Mouse (Mus musculus) layer of hippocampus, postnatal 36 days (tissue): ENCODE measurements around the gene Aldoc. TPM values are rescaled to one million over a fixed set of nuclear protein-coding genes. Genes with fewer than 3 reads are reported as not detected.
"Not testable (repeated sequence)": the region's sequence is repeated elsewhere in the genome, so short reads cannot be mapped to it uniquely, and the experiment has no call there.

Source experiments
- DNase-seq, 2 experiments: peaks; one replicate each; pipeline ENCODE4 v3.0.0; 2022
- total RNA-seq, 2 experiments: library from RNA; stranded (reverse); gene quantifications; 2 replicates each; pipeline ENCODE4 v1.2.3; 2021

Aldoc gene
- total RNA-seq: 100 to 1,000 TPM; 781 to 864 TPM

- peak; percentile 75 to 79 for DNase-seq
These were observed at the start of gene Aldoc for GRCm38 (mm10) chr11:78322860-78323259. Gene Aldoc, plus strand, starts transcription at chr11:78322968.

- no peak for DNase-seq
These were observed 47.2 kb upstream of the Aldoc start for GRCm38 (mm10) chr11:78275596-78275995.

DNA sequence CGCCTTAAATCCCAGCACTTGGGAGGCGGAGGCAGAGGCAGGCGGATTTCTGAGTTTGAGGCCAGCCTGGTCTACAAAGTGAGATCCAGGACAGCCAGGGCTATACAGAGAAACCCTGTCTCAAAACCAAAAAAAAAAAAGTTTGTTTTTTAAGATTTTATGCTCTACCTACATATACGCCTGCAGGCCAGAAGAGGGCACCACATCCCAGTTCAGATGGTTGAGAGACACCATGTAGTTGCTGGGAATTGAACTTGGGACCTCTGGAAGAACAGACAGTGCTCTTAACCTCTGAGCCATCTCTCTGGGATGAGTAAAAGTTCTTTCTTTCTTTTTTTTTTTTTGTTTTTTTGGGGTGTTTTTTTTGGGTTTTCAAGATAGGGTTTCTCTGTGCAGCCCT lies 46.6 kb upstream of the Aldoc start:
- DNase-seq: not testable (repeated sequence)

DNA sequence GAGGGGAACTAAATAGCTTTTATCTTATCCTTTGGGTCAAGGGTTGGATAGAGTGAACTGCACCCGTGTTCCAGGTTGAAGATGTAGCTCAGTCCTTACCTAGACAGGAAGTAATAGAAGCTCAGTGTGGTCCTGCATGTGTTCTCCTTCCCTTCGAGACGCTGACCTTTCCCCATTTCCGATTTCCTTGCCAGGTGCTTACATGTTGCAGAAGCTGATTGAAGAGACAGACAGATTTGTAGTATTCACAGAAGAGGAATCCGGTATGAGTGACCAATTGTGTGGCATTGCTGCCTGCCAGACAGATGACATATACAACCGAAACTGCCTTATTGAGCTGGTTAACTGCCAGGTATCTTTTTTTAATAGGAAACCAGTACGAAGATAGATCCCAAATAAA lies 43.9 kb upstream of the Aldoc start:
- DNase-seq: no peak

GRCm38 (mm10) chr11:78279586-78279985 lies 43.2 kb upstream of the Aldoc start:
- DNase-seq: peak in 1 of 2 experiments; percentile 35

GRCm38 (mm10) chr11:78289146-78289763 lies 33.5 kb upstream of the Aldoc start:
- no peak for DNase-seq

DNA sequence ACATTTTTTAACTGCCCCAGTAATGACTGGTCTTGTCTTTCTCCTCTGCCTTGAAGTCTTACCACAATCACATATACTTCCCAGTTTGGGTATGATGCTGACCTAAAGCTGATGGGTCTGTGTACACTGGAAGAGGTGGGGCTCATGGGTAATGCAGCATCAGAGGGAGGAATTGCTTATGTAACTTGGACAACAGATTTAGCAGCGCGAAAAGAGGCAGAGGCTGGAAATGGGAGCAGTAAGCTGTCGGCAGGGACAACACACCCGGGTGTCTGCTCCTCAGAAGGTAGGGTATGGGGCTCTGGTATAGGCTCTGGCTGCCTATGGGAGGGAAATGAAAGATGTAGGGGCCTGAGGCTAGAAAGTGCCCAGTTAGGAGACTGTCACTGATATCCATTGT lies 32.1 kb upstream of the Aldoc start, which contains the start of gene BC030499:
Gene BC030499, plus strand, starts transcription at position 188 of the 400 bp plus-strand sequence.
- peak; percentile 18 to 43 for DNase-seq

GRCm38 (mm10) chr11:78294585-78294984 lies 28.2 kb upstream of the Aldoc start:
- DNase-seq: no peak

GRCm38 (mm10) chr11:78300917-78301316 lies 21.9 kb upstream of the Aldoc start:
- no peak for DNase-seq

GRCm38 (mm10) chr11:78301357-78302084 lies 21.2 kb upstream of the Aldoc start, which contains the start of gene Spag5:
Gene Spag5, plus strand, starts transcription at chr11:78301529.
- DNase-seq: peak; percentile 89 to 91

- no peak for DNase-seq
These were observed 17.5 kb upstream of the Aldoc start for GRCm38 (mm10) chr11:78305272-78305671.

DNA sequence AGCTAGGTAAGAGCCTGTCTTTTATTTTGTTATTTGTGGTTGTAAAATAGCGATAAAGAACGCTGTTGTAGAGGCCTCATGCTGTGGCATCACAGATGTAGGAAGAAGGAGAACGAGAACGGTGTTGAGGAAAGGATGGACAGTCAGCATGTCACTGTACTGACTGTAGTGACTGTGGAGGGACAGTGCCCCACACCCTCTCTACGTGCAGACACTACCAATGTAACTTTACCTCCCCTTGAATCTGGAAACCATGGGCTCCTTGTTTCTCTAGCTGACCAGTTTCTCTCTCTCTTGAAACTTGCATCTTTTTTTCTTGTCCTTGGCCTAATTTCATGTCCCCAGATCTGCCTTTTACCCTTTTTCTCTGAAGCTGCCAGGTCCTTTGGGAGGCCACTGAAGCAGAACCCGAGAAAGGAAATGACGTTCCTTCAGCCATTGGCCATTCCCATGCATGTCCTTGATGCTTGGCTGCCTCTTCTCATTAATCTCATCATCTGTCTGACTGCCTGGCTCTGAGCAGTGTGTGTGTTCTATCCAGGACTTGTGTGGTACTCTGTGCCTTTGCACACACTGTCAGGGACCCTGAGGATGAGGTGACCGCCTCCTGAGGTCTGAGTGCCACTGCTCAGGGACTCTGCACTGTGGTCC lies 11.8 kb upstream of the Aldoc start:
- no peak for DNase-seq

- no peak for DNase-seq
These were observed 9.1 kb upstream of the Aldoc start for GRCm38 (mm10) chr11:78313662-78314061.

GRCm38 (mm10) chr11:78318411-78318810 lies 4.4 kb upstream of the Aldoc start:
- no peak for DNase-seq

- no peak for DNase-seq
These were observed 514 bp upstream of the Aldoc start for GRCm38 (mm10) chr11:78322076-78322831.

DNA sequence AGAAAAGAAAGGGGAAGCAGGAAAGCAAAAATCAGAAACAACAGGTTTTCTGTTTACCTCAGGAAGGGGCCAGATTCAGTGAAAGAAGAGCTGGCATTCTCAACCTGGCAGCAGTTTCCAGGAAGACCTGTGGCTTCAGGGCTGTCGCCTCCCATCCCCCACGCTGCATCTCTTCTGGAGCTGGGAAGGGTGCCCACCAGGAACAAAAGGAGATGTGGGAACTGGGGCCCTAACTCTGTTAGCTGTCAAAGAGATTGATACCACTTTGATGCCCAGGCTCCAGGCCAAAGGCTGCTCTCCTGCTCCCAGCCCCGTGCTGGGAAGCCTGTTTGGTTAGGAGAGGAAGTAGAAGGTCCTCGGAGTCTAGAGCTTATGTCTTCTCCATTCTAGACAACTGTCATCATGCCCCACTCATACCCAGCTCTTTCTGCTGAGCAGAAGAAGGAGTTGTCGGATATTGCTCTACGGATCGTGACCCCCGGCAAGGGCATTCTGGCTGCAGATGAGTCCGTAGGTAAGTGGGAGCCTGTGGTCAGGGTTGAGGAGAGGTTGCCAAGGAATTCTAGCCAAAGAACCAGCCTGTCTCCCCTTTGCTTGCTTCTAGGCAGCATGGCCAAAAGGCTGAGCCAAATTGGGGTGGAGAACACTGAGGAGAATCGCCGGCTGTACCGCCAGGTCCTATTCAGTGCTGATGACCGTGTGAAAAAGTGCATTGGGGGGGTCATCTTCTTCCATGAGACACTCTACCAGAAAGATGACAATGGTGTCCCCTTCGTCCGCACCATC lies 1.4 kb downstream of the Aldoc start:
- no peak for DNase-seq

DNA sequence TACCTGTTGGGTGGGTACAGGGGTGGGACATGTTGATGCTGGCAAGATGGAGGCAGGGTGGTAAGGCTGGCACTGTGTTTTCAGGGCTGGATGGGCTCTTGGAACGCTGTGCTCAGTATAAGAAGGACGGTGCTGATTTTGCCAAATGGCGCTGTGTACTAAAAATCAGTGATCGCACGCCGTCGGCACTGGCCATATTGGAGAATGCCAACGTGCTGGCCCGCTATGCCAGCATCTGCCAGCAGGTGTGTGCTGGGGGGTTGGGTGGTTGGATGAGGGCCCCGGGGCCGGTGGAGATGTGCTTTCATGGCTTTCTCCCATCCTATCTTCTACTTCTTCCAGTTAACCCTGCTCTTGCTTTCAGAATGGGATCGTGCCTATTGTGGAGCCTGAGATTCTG lies 2.2 kb downstream of the Aldoc start:
- no peak for DNase-seq

DNA sequence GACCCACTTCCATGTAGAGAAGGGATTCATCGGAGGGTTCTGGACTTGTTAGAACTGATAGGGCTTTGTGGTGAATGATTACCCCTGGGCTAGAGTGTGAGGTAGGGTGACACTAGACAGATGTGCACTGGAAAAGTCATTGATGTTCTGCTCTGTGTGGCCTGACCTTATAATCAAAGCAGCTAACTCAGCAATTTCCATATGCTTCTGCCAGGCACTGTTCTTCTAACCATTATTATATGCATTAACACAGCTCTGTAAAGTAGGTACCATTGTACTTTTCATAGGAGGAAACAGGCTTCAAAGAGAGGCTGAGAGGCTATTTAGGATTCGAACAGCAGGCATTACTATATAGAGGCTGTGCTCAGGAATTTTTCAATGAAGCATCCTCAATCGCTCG lies 4.4 kb downstream of the Aldoc start:
- no peak for DNase-seq

- peak; percentile 94 to 95 for DNase-seq
These were observed 5.1 kb downstream of the Aldoc start, which contains the start of gene Pigs for GRCm38 (mm10) chr11:78327634-78328511. Gene Pigs, plus strand, starts transcription at chr11:78328415.

DNA sequence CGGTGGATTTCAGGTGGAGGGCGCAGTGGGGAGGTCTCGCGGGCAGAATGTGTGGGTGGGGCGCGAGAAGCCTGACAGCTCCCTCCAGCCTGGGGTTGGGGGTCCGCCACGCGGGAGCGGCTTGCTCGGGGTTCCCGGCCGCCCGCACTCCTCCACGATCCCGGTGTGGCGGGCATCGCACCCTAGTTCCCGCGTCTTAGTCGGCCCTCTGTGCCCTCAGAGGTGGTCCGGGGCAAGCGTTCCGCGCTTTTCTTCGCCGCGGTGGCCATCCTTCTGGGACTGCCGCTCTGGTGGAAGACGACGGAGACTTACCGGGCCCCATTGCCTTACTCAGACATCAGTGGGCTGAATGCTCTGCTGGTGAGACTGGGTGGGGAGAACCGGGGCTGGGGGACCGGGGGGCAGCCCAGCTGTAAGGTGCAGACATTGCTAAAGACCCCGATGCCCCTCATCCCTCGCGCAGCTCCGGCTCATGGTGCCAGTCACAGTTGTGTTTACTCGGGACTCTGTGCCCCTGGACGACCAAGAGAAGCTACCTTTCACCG lies 5.8 kb downstream of the Aldoc start:
- no peak for DNase-seq
